Mouse (Mus musculus) adipocyte (in vitro differentiated cells): ENCODE measurements at regions not wholly inside any gene's neighbourhood (a gene's known extent, or its start where the extent isn't known, plus 50 kb on each side); places are given as distances from the start of the nearest gene placed in this dataset.

ENCODE experiments used
- DNase-seq: peaks from one replicate; pipeline ENCODE4 v3.0.0-alpha.2; 2016; ENCODE audit warnings: low spot score

- DNase-seq = no peak
Measured at GRCm38 (mm10) chr13:37658519-37658918, 119.7 kb upstream of the Rreb1 start.

GRCm38 (mm10) chr13:37660083-37660482 lies 118.1 kb upstream of the Rreb1 start:
- DNase-seq = no peak

DNA sequence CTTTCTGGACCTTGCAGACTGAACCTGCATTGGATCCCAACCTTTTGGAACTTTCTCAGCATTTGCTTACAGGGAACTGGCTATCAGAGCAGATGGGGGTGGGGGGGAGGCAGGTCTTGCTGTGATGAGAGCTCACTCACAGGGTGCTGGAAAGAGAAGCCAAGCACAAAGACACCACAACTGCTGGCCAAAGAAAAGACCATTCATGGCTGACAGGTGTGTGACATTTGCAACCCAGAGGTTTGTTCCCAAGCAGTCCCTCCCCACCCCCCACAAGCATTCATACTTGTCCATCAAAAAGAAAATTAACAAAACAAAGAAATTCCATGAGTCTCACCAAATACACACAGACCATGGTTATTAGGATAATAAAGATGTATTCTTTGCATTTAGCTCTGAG lies 117.5 kb upstream of the Rreb1 start:
- no peak for DNase-seq

DNA sequence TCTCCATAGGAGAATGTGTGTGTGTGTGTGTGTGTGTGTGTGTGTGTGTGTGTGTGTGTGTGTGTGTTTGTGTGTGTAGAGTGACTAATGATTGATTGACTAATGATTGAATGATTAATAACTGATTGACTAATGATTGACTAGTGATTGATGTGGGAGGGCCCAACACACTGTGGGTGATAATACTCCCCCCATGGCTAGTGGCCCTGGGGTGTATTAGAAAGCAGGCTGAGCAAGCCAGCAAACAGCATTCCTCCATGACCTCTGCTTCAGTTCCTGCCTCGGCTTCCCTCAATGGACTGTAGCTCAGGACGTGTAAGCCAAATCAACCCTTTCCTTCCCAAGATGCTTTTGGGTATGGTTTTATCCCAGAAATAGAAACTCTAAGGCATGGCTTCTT lies 114.1 kb upstream of the Rreb1 start:
- DNase-seq = no peak

GRCm38 (mm10) chr13:37666207-37667003 lies 111.8 kb upstream of the Rreb1 start:
- no peak for DNase-seq

DNA sequence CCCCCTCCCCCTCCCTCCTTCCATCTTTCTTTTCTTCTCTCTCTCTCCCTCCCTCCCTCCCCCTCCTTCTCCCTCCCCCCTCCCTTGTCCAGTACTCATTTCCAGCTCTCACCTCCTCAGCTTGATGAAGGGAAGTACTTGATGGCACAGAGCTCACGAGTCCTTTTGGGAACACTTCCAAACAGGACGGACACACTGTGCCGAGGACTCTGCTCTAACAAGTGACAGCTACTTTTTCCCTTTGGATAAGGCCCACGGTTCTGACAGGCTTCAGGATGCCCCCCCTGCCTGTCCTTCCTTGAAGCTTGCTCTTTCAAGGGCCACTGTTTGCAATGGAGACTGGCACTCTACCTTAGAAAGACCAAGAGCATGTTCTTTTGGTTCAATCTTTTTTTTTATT lies 110.8 kb upstream of the Rreb1 start:
- no peak for DNase-seq

DNA sequence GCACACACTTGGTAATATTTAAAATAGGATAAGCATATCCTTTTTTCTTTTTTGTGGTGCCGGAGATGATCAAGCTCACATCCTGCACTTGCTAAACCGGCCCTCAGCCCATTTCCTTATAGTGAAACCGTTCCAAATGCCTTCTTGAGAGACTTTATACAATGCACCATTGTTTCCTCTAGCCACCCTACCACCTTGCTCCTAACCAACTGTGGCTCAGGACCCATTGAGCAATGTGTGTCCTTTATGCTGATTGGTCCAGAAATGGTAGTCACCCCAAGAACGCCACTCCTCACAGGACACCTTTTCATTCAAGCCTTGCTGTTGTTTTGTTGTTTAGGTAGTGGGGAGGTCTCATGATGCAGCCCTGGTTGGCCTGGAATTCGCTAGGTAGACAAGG lies 110.3 kb upstream of the Rreb1 start:
- DNase-seq = no peak

DNA sequence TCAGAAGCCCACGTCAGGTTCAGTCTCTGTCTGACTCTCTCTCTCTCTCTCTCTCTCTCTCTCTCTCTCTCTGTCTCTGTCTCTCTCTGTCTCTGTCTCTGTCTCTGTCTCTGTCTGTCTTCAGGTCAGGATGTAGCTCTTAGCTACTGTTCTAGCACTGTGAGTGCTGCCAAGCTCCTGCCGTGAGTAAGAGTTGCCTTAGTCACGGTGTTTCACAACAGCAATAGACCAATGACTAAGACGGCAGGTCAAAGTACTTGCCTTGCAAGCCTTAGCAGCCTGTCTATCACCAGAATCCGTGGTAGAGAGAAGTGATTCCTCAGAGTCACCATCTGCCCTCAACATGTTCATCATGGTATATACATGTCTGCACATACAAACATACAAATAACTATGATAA lies 107.1 kb upstream of the Rreb1 start:
- peak; percentile 70 for DNase-seq

- DNase-seq = no peak
Measured at GRCm38 (mm10) chr13:37674676-37675350, 103.4 kb upstream of the Rreb1 start.

DNA sequence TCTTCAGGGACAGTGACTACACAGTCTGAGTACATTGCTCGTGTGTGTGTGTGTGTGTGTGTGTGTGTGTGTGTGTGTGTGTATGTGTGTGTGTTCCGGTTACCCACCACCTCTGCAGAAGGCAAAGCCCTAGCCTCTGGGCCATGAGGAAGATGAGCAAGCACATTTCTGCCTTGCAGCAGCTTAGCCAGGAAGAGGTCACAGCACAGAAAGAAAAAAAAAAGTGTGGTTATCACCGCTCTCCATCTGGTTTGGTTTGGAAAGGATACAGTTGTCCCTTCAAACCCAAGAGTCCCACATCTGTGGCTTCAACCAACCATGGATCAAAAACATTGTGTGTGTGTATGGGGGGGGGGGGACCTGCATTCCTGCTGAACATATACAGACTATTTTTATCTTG lies 102.5 kb upstream of the Rreb1 start:
- no peak for DNase-seq

- DNase-seq = peak; percentile 36
Measured at GRCm38 (mm10) chr13:37676912-37677311, 101.3 kb upstream of the Rreb1 start.

GRCm38 (mm10) chr13:37678251-37678650 lies 99.9 kb upstream of the Rreb1 start:
- no peak for DNase-seq

GRCm38 (mm10) chr13:37678772-37679171 lies 99.4 kb upstream of the Rreb1 start:
- DNase-seq = no peak

GRCm38 (mm10) chr13:37680837-37681619 lies 97.2 kb upstream of the Rreb1 start:
- no peak for DNase-seq

DNA sequence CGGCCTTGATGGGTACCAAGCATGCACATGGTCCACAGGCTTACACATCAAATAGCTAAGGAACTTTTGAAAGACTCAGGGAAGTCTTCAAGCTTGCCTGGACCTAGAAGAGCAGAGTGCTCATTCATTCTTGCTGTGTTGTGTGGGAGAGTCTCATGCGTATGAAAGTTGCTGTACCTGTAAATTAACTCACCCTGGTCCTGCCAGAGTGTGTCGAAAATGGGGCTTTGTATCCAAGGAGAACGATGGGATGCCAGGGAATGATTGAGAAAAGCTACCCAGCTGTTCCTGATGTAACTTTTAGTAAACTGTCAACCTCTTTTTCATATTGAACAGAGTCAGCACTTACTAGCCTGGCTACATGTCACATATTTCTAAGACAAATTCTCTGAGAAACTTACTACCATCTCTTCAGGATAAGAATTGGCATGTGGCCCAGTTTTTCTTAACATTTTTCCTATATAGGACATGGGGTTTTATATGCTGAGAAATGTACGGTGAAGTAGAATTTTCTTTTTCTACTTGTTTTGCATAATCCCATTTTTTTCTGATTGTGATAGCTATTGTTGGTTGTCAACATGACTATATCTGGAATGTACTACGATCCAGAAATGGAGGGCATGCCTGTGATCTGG lies 95.0 kb upstream of the Rreb1 start:
- DNase-seq = no peak

DNA sequence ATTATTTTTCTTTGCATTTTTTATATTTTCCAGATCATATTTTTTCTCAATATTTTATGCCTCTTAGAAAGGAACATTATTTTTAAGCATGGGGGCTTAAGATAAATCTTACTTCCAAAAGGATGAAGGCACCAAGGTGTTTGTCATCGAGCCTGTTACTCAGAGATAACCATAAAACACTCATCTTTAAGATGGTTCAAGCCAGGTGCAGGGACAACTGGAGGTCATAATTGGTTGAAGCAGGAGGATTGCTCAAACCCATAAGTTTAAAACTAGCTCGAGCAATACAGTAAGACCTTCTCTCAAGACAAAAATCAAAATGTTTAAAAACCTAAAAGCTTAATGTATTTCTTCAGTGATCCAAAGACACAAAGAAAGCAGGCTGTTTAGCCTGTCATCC lies 92.6 kb upstream of the Rreb1 start:
- no peak for DNase-seq

DNA sequence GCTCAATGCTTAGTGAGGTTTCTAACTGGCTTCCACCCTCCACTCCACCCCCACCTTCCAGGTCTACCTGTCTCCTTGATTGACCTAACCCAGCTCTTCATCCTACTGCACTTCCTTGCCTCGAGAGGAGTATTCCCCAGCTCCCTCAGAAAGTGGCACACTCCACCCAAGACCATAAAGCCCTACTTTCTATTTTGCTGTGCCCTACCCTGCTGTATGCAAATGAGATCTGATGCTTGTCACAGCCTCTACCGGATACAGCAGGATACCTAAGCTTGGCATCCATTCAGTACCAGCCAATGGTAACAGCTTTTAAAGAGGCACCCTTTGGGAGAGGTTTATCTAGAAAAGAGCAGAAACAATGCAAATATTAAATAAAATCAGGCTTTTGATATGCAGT lies 92.1 kb upstream of the Rreb1 start:
- no peak for DNase-seq

DNA sequence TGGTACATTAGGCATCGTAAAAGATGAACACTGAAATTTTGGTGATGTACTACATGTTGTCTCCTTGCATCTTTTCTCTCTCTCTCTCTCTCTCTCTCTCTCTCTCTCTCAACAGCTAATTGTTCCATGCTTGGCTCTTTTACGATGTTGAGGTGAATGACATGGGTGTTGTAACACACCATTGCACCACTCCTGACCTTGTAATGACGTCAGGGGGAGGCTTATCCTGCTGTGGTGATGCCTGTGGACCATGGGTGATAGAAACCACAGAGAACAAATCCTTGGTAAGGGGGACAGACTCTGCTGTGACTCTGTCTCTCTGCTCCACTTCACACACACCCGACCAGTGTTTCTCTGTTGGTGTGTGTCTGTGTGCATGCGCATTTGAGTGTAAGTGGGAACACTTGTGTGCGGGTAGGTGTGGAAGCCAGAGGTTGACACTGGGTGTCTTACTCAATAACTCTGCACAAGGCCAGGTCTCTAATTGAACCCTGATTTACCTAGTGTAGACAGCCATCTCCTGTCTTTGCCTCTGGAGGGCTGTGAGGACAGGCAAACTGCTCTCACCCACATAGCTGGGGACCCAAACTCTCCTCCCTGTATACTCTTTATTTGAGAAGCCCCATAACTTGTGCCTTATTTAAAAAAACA lies 88.9 kb upstream of the Rreb1 start:
- no peak for DNase-seq

- no peak for DNase-seq
Measured at GRCm38 (mm10) chr13:37691855-37692445, 86.2 kb upstream of the Rreb1 start.

- no peak for DNase-seq
Measured at GRCm38 (mm10) chr13:37693617-37694016, 84.6 kb upstream of the Rreb1 start.

- no peak for DNase-seq
Measured at GRCm38 (mm10) chr13:37704475-37704874, 73.7 kb upstream of the Rreb1 start.

- DNase-seq = no peak
Measured at GRCm38 (mm10) chr13:37705482-37705881, 72.7 kb upstream of the Rreb1 start.
